Mouse (Mus musculus) mouse trophoblast stem cell (cell line): ENCODE data around the gene Rpl10-ps3.

ENCODE experiments used
- in situ Hi-C, 2 experiments: fragments of 300-500 bp; cut with MseI, MboI; formaldehyde crosslinking; loops; 2 replicates in 1 of 2; 3 replicates in 1 of 2; pipeline ENCODE4 v1.15.1; 2025

Gene Rpl10-ps3

GRCm38 (mm10) chr9:50344868-50345267 is at the start of gene Rpl10-ps3:
Gene Rpl10-ps3, minus strand, starts transcription at chr9:50344968.
- in situ Hi-C loops, result loop anchor here in 1 of 2 experiments (25.0 kb wide), 1 partner anchor 192 kb away; the partner anchor contains the start of gene Pts

- in situ Hi-C loops, result no loop called here
Measured at GRCm38 (mm10) chr9:50375598-50375997, 30.8 kb upstream of the Rpl10-ps3 start.

- in situ Hi-C loops, result no loop called here
Measured at GRCm38 (mm10) chr9:50374666-50375065, 29.9 kb upstream of the Rpl10-ps3 start.

- in situ Hi-C loops, result no loop called here
Measured at GRCm38 (mm10) chr9:50368551-50369297, 24.0 kb upstream of the Rpl10-ps3 start.

- in situ Hi-C loops, result no loop called here
Measured at GRCm38 (mm10) chr9:50365059-50365780, 20.5 kb upstream of the Rpl10-ps3 start.

GRCm38 (mm10) chr9:50363962-50364361 is 19.2 kb upstream of the Rpl10-ps3 start:
- in situ Hi-C loops, result no loop called here

- in situ Hi-C loops, result no loop called here
Measured at GRCm38 (mm10) chr9:50363259-50363658, 18.5 kb upstream of the Rpl10-ps3 start.

GRCm38 (mm10) chr9:50362556-50362955 is 17.8 kb upstream of the Rpl10-ps3 start:
- in situ Hi-C loops, result no loop called here

- in situ Hi-C loops, result no loop called here
Measured at GRCm38 (mm10) chr9:50360370-50360769, 15.6 kb upstream of the Rpl10-ps3 start.

GRCm38 (mm10) chr9:50357331-50357730 is 12.6 kb upstream of the Rpl10-ps3 start:
- in situ Hi-C loops, result no loop called here

GRCm38 (mm10) chr9:50351746-50352145 is 7.0 kb upstream of the Rpl10-ps3 start:
- in situ Hi-C loops, result no loop called here

- in situ Hi-C loops, result no loop called here
Measured at GRCm38 (mm10) chr9:50350571-50350970, 5.8 kb upstream of the Rpl10-ps3 start.

- in situ Hi-C loops, result loop anchor here in 1 of 2 experiments (25.0 kb wide), 1 partner anchor 188 kb away; the partner anchor contains the start of gene Pts
Measured at GRCm38 (mm10) chr9:50349156-50349555, 4.4 kb upstream of the Rpl10-ps3 start.

GRCm38 (mm10) chr9:50348256-50348655 is 3.5 kb upstream of the Rpl10-ps3 start:
- in situ Hi-C loops, result loop anchor here in 1 of 2 experiments (25.0 kb wide), 1 partner anchor 189 kb away; the partner anchor contains the start of gene Pts

GRCm38 (mm10) chr9:50335539-50336325 is 9.0 kb downstream of the Rpl10-ps3 start:
- in situ Hi-C loops, result loop anchor here in 1 of 2 experiments (25.0 kb wide), 1 partner anchor 202 kb away; the partner anchor contains the start of gene Pts

GRCm38 (mm10) chr9:50333413-50333812 is 11.4 kb downstream of the Rpl10-ps3 start:
- in situ Hi-C loops, result loop anchor here in 1 of 2 experiments (25.0 kb wide), 1 partner anchor 204 kb away; the partner anchor contains the start of gene Pts

- in situ Hi-C loops, result loop anchor here in 1 of 2 experiments (25.0 kb wide), 1 partner anchor 213 kb away; the partner anchor contains the start of gene Pts
Measured at GRCm38 (mm10) chr9:50324355-50325225, 20.2 kb downstream of the Rpl10-ps3 start.

- in situ Hi-C loops, result no loop called here
Measured at GRCm38 (mm10) chr9:50320729-50321128, 24.0 kb downstream of the Rpl10-ps3 start.

GRCm38 (mm10) chr9:50319506-50319905 is 25.3 kb downstream of the Rpl10-ps3 start:
- in situ Hi-C loops, result no loop called here

- in situ Hi-C loops, result no loop called here
Measured at GRCm38 (mm10) chr9:50317299-50317698, 27.5 kb downstream of the Rpl10-ps3 start.
